Mouse (Mus musculus) heart, embryonic 11.5 days (tissue): ENCODE measurements around the gene Pfkp. TPM values are rescaled to one million over a fixed set of nuclear protein-coding genes. Genes with fewer than 3 reads are reported as not detected.

Experiments
- ATAC-seq: fragments of 200-750 bp; cut with Nextera tagmentation; replicated peaks from 2 replicates; pipeline ENCODE4 v1.8.0; 2017; ENCODE audit warnings: moderate library complexity; ENCODE audit not compliant: insufficient number of reproducible peaks, low FRiP score, low TSS enrichment
- H3K27ac ChIP-seq: fragments of 300-500 bp; sonication (generic); 2 replicates; pipeline ENCODE4 v1.5.1; 2014; ENCODE audit warnings: mild to moderate bottlenecking, low read depth, low read length
- H3K27me3 ChIP-seq: fragments of 300-500 bp; sonication (generic); 2 replicates; pipeline ENCODE4 v1.6.1; 2014; ENCODE audit warnings: mild to moderate bottlenecking, low read length, mixed read lengths; ENCODE audit not compliant: control insufficient read depth, insufficient read depth
- H3K36me3 ChIP-seq: fragments of 300-500 bp; sonication (generic); 2 replicates; pipeline ENCODE4 v1.6.1; 2014; ENCODE audit warnings: mild to moderate bottlenecking, low read length, moderate library complexity, mixed read lengths; ENCODE audit not compliant: control insufficient read depth, insufficient read depth
- H3K4me1 ChIP-seq: fragments of 300-500 bp; sonication (generic); 2 replicates; pipeline ENCODE4 v1.6.1; 2014; ENCODE audit warnings: low read length; ENCODE audit not compliant: control insufficient read depth, insufficient read depth
- H3K4me2 ChIP-seq: fragments of 300-500 bp; sonication (generic); 2 replicates; pipeline ENCODE4 v1.6.1; 2014; ENCODE audit warnings: mild to moderate bottlenecking, moderate library complexity
- H3K4me3 ChIP-seq: fragments of 300-500 bp; sonication (generic); 2 replicates; pipeline ENCODE4 v1.5.1; 2014; ENCODE audit warnings: low read depth, low read length
- H3K9ac ChIP-seq: fragments of 300-500 bp; sonication (generic); 2 replicates; pipeline ENCODE4 v1.6.1; 2014; ENCODE audit warnings: mild to moderate bottlenecking, low read depth, low read length, moderate library complexity
- H3K9me3 ChIP-seq: fragments of 300-500 bp; sonication (generic); replicated peaks from 2 replicates; pipeline ENCODE4 v1.6.1; 2016; ENCODE audit warnings: low read length; ENCODE audit not compliant: control insufficient read depth
- WGBS: fragments of 180-500 bp; shearing (Covaris S2); extraction: QIAGEN DNeasy Blood & Tissue Kit; methylation state at CpG from one replicate; pipeline ENCODE4 v1.1.7; 2014; ENCODE audit not compliant: insufficient replicate concordance; 5-methylcytosine and 5-hydroxymethylcytosine counted together
- polyA plus RNA-seq: library from polyadenylated mRNA; unstranded; fragments of >200 nt; fragmentation: Nextera tagmentation; extraction: Ambion mirVana; gene quantifications from 2 replicates; pipeline ENCODE4 v1.2.1, GENCODE M21; 2014

The Pfkp gene
- polyA plus RNA-seq, 1 experiment from 2014 or later = 143 TPM

DNA sequence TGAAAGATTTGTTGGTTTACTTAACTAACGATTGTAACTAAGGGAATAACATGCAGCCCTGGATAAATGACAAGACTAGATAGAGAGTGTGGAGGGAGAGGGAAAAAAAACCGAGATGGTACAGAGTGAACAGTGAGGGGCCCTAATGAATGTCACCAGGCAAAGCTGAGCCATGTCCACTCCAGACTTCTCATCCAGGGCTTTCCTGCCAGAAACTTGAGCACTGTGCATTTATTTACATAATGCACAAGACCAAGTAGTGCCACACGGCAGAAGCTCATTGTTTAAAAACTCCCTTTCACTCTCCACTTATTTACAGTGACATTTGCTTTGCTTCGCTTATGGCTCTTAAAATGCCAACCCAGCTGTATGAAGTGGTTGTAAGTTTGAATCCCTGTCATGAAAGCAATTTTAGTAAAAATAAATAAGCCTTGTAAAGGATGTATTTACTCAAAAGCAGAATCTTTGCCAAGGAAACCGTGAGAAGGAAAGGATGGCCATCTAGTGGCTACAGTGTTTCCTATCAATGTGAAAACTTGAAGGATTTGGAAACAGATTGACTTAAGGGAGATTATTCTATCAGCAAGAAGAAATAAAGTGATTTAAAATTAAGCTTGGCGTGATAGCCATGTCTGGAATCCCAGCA, 113.2 kb downstream of the Pfkp start:
- 51% methylated on average over 6 of the region's 6 CpGs for WGBS
- Histone ChIP-seq H3K9ac (no peak overlapping the region), H3K9me3 (no peaks in the 10 kb centered on the region), H3K4me2 (no peak overlapping the region), H3K4me1 (no peaks in the 10 kb centered on the region), H3K36me3 (no peaks in the 10 kb centered on the region), H3K27ac (no peak overlapping the region), H3K4me3 (no peak overlapping the region), H3K27me3 (no peaks in the 10 kb centered on the region)
- no peak for ATAC-seq

DNA sequence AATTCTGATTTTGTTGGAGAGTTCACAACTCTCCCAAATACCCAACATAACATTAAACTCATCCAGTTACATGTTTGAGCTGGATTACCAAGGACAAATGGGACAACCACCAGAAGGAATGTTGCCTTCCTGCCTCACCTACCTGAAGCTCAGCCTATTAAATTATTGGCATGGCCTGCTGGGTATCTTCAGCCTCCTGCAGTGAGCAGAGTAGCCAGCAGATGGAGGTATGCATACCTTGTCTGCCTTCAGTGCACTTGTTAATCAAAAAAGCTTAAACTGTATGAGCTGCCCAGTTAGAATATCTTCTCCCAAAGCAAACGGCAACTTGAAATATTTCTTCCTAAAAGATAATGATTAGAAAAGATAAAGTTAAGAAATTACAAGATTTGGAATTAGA, 115.9 kb downstream of the Pfkp start:
- Histone ChIP-seq H3K9me3 (no peaks in the 10 kb centered on the region), H3K36me3 (no peaks in the 10 kb centered on the region), H3K4me1 (no peaks in the 10 kb centered on the region), H3K27ac (no peak overlapping the region), H3K4me2 (no peak overlapping the region), H3K4me3 (no peak overlapping the region), H3K9ac (no peak overlapping the region), H3K27me3 (no peaks in the 10 kb centered on the region)
- ATAC-seq = no peak
- 82% methylated on average over 1 of the region's 1 CpGs for WGBS

Other genes starting within 250 kb of the Pfkp start
- gene Pitrm1, start 100.6 kb downstream of the Pfkp start, polyA plus RNA-seq = 96.2 and 97.2 TPM in 2 replicates